Mouse (Mus musculus): ENCODE data around the gene Lrrc73. TPM values are rescaled to one million over a fixed set of nuclear protein-coding genes. Genes with fewer than 3 reads are reported as not detected.
A peak's percentile ranks its signal among the peaks of the same experiment; 100 is the strongest.

The Lrrc73 gene
- polyA plus RNA-seq, 1 experiment, result 5.3 TPM

DNA sequence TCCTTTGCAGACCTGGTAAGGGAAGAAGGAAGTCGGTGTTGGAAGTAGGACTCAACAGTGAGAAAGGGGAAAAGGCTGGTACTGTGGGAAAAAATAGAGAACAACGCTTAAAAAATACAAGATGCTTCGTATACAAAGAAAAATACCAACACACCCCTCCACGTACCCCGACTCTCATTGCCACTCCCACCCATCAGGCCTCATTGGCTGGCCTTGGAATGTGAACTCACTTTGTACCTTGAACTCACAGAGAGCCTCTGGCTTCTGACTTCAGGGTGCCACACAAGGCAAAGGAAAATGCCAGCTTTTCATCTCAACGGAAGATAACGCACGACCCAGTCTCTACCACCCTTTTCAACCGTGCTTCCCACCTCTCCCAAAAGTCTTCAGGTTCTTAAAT is 29.8 kb downstream of the Lrrc73 start:
- TF ChIP-seq CTCF (IDR thresholded peaks at IDR 0.05; ENCODE audit: borderline replicate concordance, control insufficient read depth, extremely low read depth, insufficient read depth, low read length, poor library complexity), result no peak
- no peak for TF ChIP-seq POLR2A (IDR thresholded peaks at IDR 0.05; ENCODE audit: control insufficient read depth, extremely low read depth, insufficient read depth, low read length, poor library complexity)
- peak overlapping the region; percentile 86 for H3K27ac ChIP-seq (ENCODE audit: control insufficient read depth, insufficient read depth, low read length)
- WGBS, result 30% methylated on average over 9 of the region's 9 CpGs
- H3K36me3 ChIP-seq (ENCODE audit: control insufficient read depth, insufficient read depth, low read length), result peaks cover 8% of the 10 kb centered on the region; the same call in 1 of the 2 replicates
- H3K4me3 ChIP-seq (ENCODE audit: control insufficient read depth, insufficient read depth, low read length), result no peak overlapping the region; the same call in 1 of the 2 replicates
- peaks cover 46% of the 10 kb centered on the region for H3K4me1 ChIP-seq (replicated peaks; ENCODE audit: control insufficient read depth, insufficient read depth, low read length)
- H3K27me3 ChIP-seq (ENCODE audit: control insufficient read depth, insufficient read depth, low read length), result no peaks in the 10 kb centered on the region
- DNase-seq, result no peak

DNA sequence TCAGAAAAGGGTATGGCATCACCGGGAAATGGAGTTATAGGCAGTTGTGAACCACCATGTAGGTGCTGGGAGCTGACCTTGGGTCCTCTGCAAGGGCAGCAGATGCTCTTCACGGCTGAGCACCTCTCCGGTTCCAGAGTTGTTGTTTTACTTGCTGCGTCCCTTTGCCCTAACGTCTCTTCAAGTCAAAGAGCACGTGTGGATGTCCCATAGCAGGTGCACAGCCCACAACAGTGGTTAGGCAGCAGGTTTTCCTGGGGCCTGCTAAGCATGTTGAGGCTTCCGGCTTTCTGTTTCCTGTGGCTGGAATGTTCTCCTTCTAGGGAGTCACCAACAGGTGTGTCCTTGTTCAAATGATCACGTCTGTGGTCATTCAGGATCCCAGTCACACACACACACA is 30.6 kb downstream of the Lrrc73 start:
- Histone ChIP-seq H3K4me1 (replicated peaks; ENCODE audit: control insufficient read depth, insufficient read depth, low read length) (peaks cover 49% of the 10 kb centered on the region), H3K36me3 (ENCODE audit: control insufficient read depth, insufficient read depth, low read length) (peaks cover 3% of the 10 kb centered on the region; the same call in 1 of the 2 replicates), H3K27ac (ENCODE audit: control insufficient read depth, insufficient read depth, low read length) (peak overlapping the region; percentile 86), H3K4me3 (ENCODE audit: control insufficient read depth, insufficient read depth, low read length) (no peak overlapping the region), H3K27me3 (ENCODE audit: control insufficient read depth, insufficient read depth, low read length) (no peaks in the 10 kb centered on the region)
- DNase-seq, result peak; percentile 41
- 52% methylated on average over 8 of the region's 8 CpGs for WGBS
- no peak for TF ChIP-seq POLR2A (IDR thresholded peaks at IDR 0.05; ENCODE audit: control insufficient read depth, extremely low read depth, insufficient read depth, low read length, poor library complexity)
- no peak for TF ChIP-seq CTCF (IDR thresholded peaks at IDR 0.05; ENCODE audit: borderline replicate concordance, control insufficient read depth, extremely low read depth, insufficient read depth, low read length, poor library complexity)

DNA sequence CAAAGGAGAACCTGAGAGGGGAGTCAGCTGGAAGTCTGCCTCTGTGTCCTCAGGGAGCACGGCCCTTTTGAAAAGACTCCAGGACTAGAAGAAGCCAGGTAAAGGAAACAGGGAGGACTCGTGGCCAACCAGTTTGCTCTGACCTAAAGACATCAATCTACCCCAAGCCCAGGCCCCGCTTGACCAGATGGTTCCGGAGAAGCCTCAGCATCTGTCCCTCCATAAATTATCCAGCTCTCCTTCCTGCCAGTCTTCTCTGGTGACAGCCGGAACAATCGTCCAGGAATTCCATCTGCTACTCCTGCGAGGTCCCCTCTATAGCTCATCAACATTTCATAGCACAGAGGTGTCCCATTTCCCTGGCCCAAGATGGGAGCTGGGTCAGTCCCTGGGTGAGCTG is 31.3 kb downstream of the Lrrc73 start:
- Histone ChIP-seq H3K27ac (ENCODE audit: control insufficient read depth, insufficient read depth, low read length) (no peak overlapping the region), H3K27me3 (ENCODE audit: control insufficient read depth, insufficient read depth, low read length) (no peaks in the 10 kb centered on the region), H3K4me1 (replicated peaks; ENCODE audit: control insufficient read depth, insufficient read depth, low read length) (peaks cover 49% of the 10 kb centered on the region), H3K36me3 (ENCODE audit: control insufficient read depth, insufficient read depth, low read length) (no peaks in the 10 kb centered on the region), H3K4me3 (ENCODE audit: control insufficient read depth, insufficient read depth, low read length) (no peak overlapping the region)
- DNase-seq, result no peak
- 78% methylated on average over 7 of the region's 7 CpGs for WGBS
- TF ChIP-seq POLR2A (IDR thresholded peaks at IDR 0.05; ENCODE audit: control insufficient read depth, extremely low read depth, insufficient read depth, low read length, poor library complexity), result no peak
- TF ChIP-seq CTCF (IDR thresholded peaks at IDR 0.05; ENCODE audit: borderline replicate concordance, control insufficient read depth, extremely low read depth, insufficient read depth, low read length, poor library complexity), result no peak

DNA sequence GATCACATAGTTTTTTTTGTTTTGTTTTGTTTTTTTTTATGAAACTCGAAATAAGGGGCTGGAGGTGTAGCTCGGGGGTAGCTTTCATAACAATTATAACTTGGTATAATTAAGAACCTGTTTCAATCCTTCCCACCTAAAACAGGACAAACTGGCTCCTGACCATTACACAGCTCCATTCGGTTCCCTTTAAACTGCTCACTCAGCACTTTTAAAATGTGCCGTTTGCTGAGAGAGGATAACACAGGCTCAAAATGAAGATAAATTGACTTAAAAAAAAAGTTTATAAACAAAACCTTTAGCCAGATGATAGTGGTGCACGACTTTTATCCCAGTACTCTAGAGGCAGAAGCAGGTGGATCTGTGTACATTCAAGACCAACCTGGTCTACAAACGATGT is 32.1 kb downstream of the Lrrc73 start:
- Histone ChIP-seq H3K4me1 (replicated peaks; ENCODE audit: control insufficient read depth, insufficient read depth, low read length) (peaks cover 49% of the 10 kb centered on the region), H3K36me3 (ENCODE audit: control insufficient read depth, insufficient read depth, low read length) (no peaks in the 10 kb centered on the region), H3K4me3 (ENCODE audit: control insufficient read depth, insufficient read depth, low read length) (no peak overlapping the region), H3K27ac (ENCODE audit: control insufficient read depth, insufficient read depth, low read length) (no peak overlapping the region), H3K27me3 (ENCODE audit: control insufficient read depth, insufficient read depth, low read length) (no peaks in the 10 kb centered on the region)
- no peak for DNase-seq
- TF ChIP-seq CTCF (IDR thresholded peaks at IDR 0.05; ENCODE audit: borderline replicate concordance, control insufficient read depth, extremely low read depth, insufficient read depth, low read length, poor library complexity) (no peak), POLR2A (IDR thresholded peaks at IDR 0.05; ENCODE audit: control insufficient read depth, extremely low read depth, insufficient read depth, low read length, poor library complexity) (no peak)
- WGBS, result 78% methylated on average over 6 of the region's 6 CpGs

DNA sequence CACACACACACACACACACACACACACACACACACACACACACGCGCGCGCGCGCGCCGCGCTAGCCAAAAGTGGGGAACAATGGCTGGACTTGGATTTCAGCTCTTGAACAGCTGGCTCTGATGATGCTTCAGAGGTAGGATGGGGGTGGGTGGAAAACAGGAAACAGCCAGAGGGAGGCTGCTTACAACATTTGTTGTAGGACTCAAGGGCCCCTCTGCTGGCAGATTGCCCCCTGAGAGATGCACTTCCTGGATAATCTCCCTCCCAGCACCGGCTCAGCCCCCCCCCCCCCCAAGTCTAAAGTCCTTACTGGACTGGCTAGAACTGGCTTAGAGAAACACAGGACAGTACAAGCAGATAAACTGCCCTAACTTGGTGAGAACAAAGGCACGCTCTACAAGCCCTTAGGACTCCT is 34.4 kb downstream of the Lrrc73 start:
- DNase-seq, result no peak
- 60% methylated on average over 11 of the region's 11 CpGs for WGBS
- H3K27ac ChIP-seq (ENCODE audit: control insufficient read depth, insufficient read depth, low read length), result peak overlapping the region; percentile 26; the same call in 1 of the 2 replicates

DNA sequence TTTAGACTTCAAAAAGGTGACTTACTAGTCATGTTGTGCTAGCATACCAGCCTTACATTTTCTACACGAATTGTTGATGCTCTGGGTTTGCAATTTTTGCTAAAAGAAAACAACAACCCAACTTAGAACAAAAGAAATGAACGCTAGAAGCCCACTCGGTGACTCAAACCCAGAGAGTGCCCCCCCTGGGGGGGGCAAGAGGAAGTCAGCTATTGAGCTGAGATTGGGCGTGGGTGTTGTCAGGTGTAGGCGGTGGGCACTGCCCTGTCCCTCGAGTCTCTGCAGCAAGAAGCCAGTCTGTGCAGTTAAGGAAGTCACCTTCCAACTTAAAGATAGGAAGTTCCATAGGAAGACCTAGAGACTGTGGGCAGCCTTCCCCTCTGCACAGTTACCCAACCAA is 43.3 kb downstream of the Lrrc73 start:
- H3K27ac ChIP-seq (ENCODE audit: control insufficient read depth, insufficient read depth, low read length), result no peak overlapping the region
- H3K36me3 ChIP-seq (ENCODE audit: control insufficient read depth, insufficient read depth, low read length), result no peaks in the 10 kb centered on the region
- TF ChIP-seq CTCF (IDR thresholded peaks at IDR 0.05; ENCODE audit: borderline replicate concordance, control insufficient read depth, extremely low read depth, insufficient read depth, low read length, poor library complexity) (no peak), POLR2A (IDR thresholded peaks at IDR 0.05; ENCODE audit: control insufficient read depth, extremely low read depth, insufficient read depth, low read length, poor library complexity) (no peak)
- H3K4me3 ChIP-seq (ENCODE audit: control insufficient read depth, insufficient read depth, low read length), result no peak overlapping the region
- DNase-seq, result no peak
- peaks cover 12% of the 10 kb centered on the region; the same call in 1 of the 2 replicates for H3K27me3 ChIP-seq (ENCODE audit: control insufficient read depth, insufficient read depth, low read length)
- 9% methylated on average over 6 of the region's 6 CpGs for WGBS
- H3K4me1 ChIP-seq (replicated peaks; ENCODE audit: control insufficient read depth, insufficient read depth, low read length), result peaks cover 13% of the 10 kb centered on the region

More for the DNA sequence above, 34.4 kb downstream of the Lrrc73 start:
- Histone ChIP-seq H3K4me1 (replicated peaks; ENCODE audit: control insufficient read depth, insufficient read depth, low read length) (peaks cover 40% of the 10 kb centered on the region), H3K36me3 (ENCODE audit: control insufficient read depth, insufficient read depth, low read length) (no peaks in the 10 kb centered on the region), H3K4me3 (ENCODE audit: control insufficient read depth, insufficient read depth, low read length) (no peak overlapping the region), H3K27me3 (ENCODE audit: control insufficient read depth, insufficient read depth, low read length) (no peaks in the 10 kb centered on the region)
- no peak for TF ChIP-seq CTCF (IDR thresholded peaks at IDR 0.05; ENCODE audit: borderline replicate concordance, control insufficient read depth, extremely low read depth, insufficient read depth, low read length, poor library complexity)
- no peak for TF ChIP-seq POLR2A (IDR thresholded peaks at IDR 0.05; ENCODE audit: control insufficient read depth, extremely low read depth, insufficient read depth, low read length, poor library complexity)

DNA sequence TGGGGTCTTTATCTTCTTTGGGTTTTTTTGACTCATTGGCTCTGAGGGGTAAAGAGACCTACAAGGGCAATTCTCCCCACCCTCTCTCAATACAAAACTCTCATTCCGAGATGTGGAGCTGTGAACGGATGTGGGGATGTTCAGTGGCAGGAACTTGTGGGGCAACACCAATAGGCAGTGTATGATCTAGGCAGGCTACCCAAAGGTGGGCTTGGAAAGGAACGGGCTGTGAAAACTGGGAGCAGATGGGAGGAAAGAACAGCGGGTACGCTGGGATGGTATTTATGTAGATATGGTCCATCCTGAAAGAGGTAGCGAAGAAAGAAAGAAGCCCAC is 43.7 kb downstream of the Lrrc73 start:
- H3K27ac ChIP-seq (ENCODE audit: control insufficient read depth, insufficient read depth, low read length), result no peak overlapping the region
- 10% methylated on average over 6 of the region's 6 CpGs for WGBS
- no peaks in the 10 kb centered on the region for H3K36me3 ChIP-seq (ENCODE audit: control insufficient read depth, insufficient read depth, low read length)
- peaks cover 13% of the 10 kb centered on the region for H3K4me1 ChIP-seq (replicated peaks; ENCODE audit: control insufficient read depth, insufficient read depth, low read length)
- TF ChIP-seq CTCF (IDR thresholded peaks at IDR 0.05; ENCODE audit: borderline replicate concordance, control insufficient read depth, extremely low read depth, insufficient read depth, low read length, poor library complexity) (no peak), POLR2A (IDR thresholded peaks at IDR 0.05; ENCODE audit: control insufficient read depth, extremely low read depth, insufficient read depth, low read length, poor library complexity) (no peak)
- H3K27me3 ChIP-seq (ENCODE audit: control insufficient read depth, insufficient read depth, low read length), result peaks cover 12% of the 10 kb centered on the region; the same call in 1 of the 2 replicates
- no peak for DNase-seq
- no peak overlapping the region for H3K4me3 ChIP-seq (ENCODE audit: control insufficient read depth, insufficient read depth, low read length)

Data from thymus, adult 2 months (tissue).